Mouse (Mus musculus) common myeloid progenitor, adult 5-6 weeks (primary cell): ENCODE measurements at regions not wholly inside any gene's neighbourhood (a gene's known extent, or its start where the extent isn't known, plus 50 kb on each side); places are given as distances from the start of the nearest gene placed in this dataset.

Experiments
- ATAC-seq: replicated peaks from 2 replicates; pipeline ENCODE4 v1.8.0; 2016; ENCODE audit warnings: low read depth, mild to moderate bottlenecking, moderate TSS enrichment, inconsistent platforms; ENCODE audit not compliant: poor library complexity, severe bottlenecking

DNA sequence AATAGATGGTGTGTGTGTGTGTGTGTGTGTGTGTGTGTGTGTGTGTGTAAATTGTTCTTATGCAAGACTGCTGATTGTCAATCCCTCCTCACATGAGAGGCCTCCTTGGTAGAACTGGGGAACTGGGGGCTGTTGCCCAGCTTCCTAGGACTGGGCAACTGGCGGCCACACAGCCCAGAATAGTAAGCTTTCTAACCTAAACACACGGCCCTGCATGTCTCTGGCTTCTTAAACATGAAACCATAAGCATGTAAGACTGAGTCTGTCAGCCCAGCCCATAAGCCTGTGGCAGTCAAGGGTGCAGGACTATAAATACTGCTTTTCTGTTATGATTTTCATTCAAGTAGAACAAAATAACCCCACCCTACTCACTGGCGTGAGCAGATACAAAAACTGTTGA lies 60.7 kb downstream of the Ifng start:
- no peak for ATAC-seq

DNA sequence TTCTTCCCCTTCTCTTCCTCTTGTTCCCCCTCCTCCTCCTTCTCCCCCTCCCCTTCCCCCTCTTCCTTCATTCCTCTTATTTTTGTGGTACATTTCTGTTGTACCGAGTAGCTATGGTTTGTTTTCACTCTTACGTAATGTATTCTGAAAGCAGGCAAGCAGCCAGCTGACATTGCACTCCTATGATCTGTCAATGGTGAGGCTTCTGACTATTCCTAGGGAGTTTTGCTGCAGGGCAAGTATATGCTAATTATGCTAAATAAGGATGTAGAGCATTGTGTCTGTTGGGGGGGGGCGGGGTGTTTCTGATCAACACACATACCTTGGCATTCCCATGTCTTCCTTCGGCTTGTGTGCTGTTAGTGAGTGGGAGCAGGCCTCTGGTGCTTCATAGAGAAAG lies 64.0 kb downstream of the Ifng start:
- no peak for ATAC-seq

DNA sequence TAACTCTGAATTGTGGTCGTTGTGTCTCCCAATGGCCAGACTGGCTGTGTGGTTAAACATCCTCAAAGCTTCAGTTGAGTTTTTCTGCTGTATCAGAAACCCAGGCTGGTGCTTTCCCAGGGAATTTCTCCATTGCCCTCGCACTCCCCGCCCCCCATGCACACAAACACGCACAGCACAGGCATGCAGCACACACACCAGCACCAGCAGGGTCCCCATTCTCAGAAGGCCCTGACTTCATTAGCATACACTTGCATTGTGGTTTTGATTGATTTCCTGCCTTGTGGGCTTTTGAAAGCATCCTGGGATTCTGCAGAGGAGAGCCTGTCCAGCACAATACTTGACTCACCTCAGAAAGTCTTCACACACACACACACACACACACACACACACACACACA lies 65.3 kb downstream of the Ifng start:
- no peak for ATAC-seq

DNA sequence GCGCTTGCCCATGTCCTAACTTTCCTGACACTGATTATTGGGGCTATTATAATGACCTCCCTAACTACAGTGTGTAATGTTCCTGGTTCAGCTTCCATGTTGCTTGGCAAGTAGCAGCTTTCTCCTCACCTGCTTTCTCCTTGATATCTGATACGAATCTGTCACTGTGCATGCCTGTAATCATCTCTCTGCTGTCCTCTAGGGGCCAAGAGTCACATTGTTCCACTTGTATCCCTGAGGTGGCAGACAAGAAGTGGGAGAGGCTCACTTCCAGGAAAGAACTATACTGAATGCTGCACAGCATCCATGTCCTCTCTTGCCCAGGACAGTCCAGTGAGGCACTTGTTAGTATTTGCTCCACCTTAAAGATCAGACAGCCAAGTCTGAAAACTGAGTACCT lies 66.8 kb downstream of the Ifng start:
- ATAC-seq, result peak; percentile 72; the same call in 1 of the 2 replicates

DNA sequence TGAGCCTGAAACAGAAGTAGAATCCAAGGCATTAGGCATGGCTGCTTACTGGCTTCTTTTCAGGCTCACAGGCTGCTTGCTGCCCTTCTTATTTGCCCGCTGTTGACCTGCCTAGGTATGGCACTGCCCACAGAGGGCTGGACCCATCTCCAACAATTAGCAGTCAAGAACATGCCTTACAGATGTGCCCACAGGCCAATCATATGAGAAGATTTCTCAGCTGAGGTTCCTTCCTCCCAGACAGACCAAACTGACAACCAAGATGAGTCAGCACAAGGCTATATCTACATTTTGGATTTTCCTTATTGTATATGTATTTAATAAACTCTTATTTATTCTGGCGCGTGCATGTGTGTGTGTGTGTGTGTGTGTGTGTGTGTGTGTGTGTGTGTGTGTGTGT lies 76.0 kb downstream of the Ifng start:
- peak; percentile 82 for ATAC-seq

DNA sequence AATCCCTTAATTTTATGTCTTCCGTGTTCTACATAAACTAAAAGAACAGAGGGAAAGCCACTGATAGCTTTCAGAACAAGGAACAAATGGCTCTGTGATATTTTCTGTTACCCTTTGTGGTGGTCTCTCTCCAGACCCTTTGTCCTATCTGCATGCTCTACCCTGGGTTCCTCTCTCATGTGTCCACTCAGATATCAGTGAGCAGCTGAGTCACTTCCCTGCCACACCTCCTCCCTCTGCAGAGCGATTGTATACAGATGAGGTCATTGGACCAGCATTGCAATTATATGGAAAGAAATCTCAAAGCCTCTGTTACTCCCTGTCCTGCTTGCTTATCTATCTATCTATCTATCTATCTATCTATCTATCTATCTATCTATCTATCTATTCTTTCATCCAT lies 77.1 kb downstream of the Ifng start:
- ATAC-seq, result peak; percentile 61

DNA sequence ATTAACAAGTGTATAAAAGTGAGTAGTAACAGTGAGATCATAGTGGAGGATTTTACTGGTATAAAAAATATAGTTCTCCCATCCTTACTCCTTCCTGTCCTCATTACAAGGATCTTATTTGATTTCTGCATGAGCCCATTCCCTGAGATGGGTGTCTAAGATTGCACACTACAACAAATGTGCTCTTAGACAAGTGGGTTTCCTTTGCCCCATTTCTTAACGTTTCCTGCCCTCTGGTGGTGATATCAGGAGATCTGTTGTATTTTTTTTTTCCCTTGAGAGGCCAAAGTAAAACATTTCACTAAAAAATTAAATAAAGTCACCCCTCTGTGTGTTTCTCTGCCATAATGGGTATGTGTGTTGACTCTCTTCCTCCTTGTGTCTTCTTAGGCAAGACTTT lies 105.1 kb downstream of the Ifng start:
- ATAC-seq, result peak; percentile 77; the same call in 1 of the 2 replicates

DNA sequence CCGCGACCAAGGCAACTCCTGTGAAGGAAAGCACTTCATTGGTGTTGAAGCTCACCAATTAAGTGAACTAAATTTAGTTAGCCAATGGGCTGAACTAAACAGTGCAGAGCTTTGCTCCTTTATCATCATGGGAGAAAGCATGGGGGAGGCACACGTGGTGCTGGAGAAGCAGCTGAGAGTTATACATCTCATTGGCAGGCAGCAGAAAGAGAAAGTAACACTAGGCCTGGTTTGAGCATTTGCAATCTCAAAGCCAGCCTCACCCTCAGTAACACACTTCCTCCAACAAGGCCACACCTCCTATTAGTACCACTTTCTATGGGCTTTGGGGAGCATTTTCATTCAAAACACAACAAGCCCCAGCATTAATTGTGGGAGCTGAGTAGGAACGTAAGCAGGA lies 109.4 kb downstream of the Ifng start:
- no peak for ATAC-seq

DNA sequence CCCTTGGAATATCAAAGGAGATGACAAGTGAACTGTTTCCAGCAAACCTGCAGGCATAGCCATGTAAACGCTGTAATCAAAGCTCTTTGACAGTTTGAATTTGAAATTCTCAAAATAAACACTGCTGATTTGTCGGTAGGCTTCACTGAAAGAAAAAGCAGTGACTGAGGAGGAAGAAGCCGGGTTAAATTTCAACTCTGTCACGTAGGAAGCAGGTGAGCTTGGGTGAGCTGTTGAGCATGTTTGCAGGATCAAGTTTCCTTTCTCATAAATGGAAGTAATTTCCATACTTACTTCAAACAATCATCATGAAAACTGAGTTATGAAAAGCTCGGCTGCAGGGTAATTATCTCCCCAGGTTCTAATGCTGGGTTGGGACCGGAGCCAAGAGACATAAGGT lies 118.0 kb downstream of the Ifng start:
- ATAC-seq, result no peak

DNA sequence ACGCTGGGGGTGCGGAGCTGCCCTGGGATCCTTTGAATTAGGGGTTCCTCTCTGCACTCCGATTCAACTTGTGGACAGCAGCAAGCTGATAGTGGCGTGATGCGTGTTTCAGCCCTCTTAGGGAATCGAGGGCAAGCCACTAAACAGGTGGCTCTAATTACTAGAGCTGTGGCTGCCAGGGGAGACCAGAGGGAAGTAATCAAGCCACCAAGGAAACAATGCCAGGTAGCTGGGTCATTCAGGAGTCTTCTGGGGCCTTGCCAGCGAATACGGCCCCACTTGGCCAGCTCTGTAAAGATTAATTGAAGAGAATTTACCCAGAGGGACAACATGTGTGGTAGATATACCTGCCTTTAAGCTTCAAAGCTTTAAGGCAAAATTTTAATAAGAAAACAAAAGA lies 123.2 kb downstream of the Ifng start:
- no peak for ATAC-seq

DNA sequence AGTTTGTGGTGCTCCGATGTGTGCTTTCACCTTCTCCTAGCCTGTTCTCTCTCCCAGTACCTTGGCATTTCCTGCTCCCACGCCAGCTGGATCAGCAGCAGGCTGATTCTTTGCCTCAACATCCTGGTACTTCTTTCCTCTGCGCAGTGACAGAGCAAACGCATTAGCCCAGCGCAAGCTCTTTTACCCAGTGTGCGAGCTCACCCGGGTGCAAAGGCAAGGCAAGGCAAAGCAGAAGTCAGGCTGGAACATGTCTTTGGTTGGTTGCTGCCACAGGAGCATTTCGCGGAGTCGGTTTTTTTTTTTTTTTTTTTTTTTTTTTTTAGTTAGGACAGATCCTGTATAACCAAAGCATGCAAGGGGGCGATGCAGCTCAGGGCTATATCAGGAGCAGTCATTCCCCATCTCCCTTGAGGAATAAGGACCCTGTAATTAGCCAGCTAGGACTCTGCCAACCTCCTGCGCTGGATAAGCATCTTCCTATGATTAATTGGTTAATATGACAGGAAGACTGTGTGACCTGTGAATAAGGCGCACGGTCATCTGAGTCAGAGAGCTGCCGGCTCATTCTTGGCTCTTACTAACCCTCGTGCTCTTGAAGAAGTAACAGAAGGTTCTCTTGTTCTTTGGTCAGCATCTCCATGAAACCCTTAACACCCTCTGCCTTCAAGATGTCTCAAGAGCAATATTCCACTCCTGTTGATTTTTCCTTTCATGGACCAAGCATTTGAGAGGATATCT lies 123.9 kb downstream of the Ifng start:
- peak; percentile 45; the same call in 1 of the 2 replicates for ATAC-seq

DNA sequence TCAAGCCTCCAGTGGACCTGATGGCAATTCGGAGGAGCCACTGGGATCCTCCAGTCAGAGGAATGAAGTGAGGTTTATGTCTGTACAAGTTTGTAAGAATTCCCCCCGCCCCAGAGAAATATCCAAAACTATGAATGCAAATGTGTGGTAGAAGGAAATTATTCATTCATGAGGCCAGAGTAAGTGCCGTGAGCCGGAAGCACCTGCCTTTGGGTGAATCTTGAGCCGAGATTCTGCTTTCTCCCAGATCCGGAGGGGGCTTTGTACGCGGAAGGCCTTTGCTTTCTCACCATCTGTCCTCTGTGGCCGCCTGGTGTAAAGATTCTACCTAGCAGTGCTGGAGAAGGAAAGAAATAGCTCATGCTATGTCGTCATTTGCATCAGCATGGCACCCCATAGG lies 127.8 kb downstream of the Ifng start:
- no peak for ATAC-seq

DNA sequence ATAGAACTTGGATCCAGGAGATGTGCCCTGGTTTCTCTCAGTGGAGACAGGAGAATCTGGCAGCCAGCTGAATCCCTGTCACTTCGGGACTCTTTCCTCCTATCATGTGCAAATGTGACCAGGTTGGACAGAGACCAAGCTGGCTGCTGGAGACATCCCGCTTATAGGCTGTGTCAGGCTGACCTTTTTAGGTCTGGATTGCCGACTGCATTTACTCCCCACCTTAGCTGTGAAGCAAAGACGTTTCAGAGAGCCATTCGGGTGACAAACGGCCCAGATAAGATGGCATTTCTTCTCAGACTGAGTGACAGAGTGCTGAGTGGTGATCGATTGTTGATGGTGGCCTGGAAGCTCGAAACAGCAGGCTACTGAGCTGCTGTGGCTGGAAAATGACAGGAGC lies 128.6 kb downstream of the Ifng start:
- no peak for ATAC-seq

DNA sequence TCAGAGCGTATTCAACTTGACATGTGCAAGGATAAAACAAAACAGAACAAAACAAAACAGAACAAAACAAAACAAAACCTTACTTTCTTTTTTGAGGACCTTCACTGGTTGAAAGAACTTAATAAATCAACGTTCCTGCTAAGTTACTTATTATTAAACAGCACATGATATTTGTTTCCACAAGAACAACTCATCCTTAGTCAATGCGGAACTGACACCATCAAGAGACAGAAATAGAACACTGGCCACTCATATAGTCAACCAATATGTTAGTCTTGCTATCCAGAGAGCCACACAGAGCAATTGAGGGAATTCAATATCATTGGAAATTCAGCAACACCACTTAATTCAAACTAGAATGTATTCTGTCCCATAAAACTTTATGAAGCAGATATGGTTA lies 132.4 kb downstream of the Ifng start:
- ATAC-seq, result no peak

DNA sequence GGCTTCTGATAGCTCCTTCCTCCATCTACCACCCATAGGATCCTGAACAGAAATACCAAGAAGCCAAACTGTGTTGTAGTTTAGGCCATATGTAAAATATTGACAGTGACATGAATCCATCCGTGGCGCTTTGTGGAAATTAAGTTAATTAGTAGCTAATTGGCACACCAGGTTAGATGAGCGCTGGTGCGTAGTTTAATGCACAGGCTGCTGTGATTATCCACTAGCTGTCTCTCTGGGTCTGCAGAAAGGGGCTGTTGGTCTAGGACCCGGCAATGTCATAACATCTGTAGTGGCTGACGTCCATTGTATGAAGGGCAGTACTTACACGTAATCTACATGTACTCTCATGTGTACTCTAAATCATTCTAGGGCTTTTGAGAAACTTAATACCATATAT lies 134.7 kb downstream of the Ifng start:
- ATAC-seq, result no peak

DNA sequence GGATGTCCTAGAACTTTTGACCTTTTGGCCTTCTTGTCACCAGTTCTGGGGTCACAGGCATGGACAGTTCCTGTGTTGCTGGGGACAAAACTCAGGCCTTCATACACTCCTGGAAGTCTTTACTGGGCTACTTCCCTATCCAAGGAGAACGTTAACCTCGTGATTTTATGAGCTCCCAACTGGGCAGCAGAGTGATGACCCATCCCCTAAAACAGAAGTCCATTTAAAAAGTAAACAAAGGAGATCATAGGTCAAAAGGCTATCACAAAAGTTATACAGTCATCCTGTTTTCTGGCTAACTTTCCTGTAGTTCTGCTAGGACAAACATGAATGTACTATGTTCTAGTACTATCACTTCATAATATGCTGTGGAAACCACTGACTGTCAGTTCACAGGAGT lies 140.5 kb downstream of the Ifng start:
- ATAC-seq, result no peak

DNA sequence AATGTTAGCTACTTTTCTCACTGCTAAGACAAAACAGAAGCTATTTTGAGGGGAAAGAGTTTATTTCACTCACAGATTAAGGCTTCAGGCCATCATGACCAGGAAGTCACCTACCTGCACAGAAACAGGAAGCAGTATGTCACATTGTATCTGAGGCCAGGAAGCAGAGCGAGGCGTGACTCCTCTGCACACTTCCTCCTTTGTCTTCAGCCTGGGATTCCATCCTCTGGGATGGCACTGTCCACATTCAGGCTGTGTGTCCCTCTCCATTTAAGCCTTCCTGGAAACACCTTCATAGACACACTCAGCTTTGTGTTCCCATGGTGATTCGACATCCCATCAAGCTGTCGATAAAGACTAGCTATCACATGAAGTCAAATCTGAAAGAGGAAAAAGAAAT lies 145.0 kb downstream of the Ifng start:
- ATAC-seq, result no peak

DNA sequence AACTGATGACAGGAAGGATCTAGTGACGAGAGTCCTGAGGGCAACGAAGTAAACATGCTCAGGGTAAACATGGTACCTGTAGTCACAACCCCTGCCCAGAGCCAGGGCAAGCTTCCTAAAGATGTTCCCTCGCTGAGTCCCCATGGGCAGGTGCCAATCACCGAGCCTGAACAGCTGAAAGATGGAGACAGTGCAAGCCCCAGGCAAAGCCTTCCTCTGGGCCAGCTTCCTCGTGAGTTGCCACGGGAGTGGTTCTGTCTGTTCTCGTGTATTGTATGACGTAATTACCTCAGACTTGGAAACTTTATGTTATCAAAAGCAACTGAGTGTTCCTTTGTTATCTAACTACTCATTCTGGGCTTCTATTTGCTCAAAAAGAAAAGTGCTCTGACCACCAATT lies 147.4 kb downstream of the Ifng start:
- peak; percentile 46 for ATAC-seq

DNA sequence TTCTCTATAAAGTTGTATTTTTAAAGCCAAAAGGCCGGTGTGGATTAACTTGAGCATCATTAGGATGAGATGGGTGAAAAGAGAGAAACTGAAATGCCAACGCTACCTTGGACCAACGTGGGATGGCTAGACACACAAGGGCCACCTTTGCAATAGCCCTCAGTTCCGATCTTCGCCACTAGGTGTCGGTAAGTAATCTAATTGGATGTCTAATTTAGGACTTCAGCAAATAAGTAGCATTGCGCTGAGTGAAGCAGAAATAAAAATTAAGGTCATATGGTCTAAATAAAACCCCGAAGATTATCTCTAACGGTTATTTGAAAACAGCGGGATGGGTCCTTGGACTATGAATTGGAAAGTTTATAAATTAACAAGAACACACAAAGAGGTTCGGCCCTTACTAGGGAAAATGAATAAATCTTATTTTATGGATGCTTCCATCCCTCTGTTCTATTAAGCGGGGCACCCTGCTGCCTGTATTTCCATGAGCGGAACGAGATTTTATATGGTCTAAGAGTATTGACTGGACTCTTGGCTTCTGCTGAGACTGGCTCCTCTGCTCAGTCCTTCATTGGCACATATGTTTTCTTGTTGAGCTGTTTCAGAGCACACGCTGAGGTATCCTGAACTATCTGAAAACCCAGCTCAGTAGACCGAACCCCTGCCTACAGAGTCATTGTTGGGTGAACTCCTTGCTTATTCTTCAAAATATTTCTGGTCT lies 152.0 kb downstream of the Ifng start:
- ATAC-seq, result peak; percentile 88

DNA sequence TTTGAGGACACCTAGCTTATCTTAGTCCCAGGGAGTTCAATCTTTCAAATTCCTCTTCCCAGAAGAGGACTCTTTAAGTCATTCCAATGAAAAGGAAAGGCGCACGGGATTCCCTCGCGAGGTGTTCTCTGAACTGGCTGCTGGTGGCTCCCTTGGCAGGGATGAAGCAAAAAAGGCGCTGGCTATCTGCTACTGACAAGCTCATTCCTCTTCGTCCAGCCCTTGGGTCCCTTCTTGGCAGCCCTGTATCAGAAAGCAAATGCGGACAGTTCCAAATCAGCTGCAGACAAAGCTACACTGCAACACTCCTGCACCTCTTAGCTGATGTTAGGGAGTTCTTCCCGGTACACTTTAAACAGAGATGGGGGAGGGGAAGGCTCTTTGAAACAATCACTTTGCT lies 155.4 kb downstream of the Ifng start:
- no peak for ATAC-seq

DNA sequence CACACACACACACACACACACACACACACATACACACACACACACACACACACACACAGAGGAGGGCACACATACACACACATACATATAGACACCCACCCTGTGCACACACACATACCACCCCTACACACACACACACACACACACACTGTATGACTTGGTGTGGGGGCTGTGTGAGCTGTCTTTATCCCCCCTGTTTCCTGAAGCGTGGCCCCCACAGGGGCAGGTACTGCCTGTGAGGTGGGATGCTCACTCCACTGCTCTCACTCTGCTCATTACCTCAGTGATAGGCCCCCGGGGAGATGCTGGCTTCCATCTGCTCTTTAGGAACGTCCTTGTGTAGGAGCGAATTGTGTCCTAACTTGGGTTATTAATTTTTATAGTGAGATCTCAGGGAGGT lies 157.7 kb downstream of the Ifng start:
- no peak for ATAC-seq

DNA sequence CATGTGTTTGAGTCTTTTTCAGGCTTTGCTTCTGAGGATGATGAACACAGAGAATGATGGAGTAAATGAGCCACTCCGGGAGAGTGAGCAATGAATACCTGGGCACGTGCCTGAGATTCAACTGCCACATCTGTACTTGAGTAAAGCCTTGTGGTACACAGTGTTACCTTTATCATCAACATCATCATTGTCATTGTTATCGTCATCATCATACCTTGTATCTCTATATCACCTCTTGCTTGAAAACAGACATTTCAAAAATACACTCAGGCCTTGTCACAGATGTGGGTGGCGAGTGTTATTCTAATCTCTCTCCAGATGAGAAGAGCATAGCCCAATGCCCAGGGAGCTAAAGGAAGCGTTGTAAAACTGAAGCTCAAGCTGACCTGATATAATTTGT lies 158.4 kb downstream of the Ifng start:
- ATAC-seq, result peak; percentile 51
